Mouse (Mus musculus): Measurements from ENCODE around the gene Gm20388. TPM values are rescaled to one million over a fixed set of nuclear protein-coding genes. Genes with fewer than 3 reads are reported as not detected.

Gm20388 gene
- total RNA-seq, 2 experiments from 2014 or later: 11.4 to 18.1 TPM

DNA sequence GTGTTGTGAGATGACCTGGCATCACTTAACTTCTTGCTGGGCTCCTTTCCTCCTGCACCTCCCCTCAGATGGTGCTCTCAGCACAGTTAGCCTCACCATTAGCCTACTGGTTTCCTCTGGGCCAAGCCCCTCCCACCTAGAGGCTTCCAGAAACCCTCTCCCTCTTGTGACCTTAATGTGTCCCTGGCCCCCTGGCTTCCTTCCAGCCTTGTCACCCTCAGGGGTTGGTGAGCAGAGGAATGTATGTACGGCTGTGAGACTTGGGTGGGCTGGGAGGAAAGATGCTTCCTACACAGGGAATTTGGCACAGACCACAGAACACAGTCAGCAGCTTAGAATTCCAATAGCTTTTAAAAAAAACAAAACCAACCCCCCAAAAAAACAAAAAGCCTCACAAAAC is 1970.2 kb downstream of the Gm20388 start:
- ATAC-seq (replicated peaks; ENCODE audit: low FRiP score, low TSS enrichment, poor library complexity, severe bottlenecking): no peak

- ATAC-seq (replicated peaks; ENCODE audit: low FRiP score, low TSS enrichment, poor library complexity, severe bottlenecking): no peak
Observed at GRCm38 (mm10) chr8:121881921-121882320, 1971.3 kb downstream of the Gm20388 start.

DNA sequence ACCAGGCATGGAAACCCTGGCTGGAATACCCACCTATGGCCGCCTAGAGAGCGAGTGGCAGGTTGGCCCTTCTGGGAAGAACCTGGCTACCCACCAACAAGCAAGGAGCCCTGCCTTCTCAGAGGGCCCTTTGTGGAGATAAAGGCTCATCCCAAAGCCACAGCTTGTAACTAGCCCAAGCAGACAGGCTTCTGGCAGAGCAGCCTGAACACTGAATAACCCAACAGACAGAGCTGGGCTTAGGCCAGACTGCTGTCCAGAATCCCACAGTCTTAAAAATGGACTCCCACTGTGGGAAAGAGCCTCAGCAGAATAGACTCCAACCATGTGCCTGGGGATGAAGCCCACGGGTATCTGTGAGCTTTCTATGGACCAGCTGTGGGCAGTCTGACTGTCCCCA is 1973.5 kb downstream of the Gm20388 start:
- no peak for ATAC-seq (replicated peaks; ENCODE audit: low FRiP score, low TSS enrichment, poor library complexity, severe bottlenecking)

DNA sequence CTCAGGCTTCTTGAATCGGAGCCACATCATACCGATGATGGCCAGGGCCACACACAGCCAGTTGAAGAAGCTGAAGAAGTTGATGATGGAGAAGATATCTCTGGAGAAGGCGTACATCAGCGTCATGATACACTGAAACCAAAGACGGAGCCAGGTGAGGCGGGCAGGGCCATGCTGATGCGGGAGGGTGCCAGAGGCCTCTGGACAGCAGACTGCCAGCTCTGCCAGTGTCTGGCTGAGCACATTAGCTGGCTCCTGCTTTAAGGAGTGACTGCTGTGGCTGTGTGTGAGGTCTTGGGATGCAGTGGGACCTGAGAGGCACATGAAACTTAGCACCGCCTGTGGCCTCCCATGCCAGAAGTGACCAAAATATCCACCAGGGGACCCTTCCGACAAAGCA is 1974.4 kb downstream of the Gm20388 start:
- no peak for ATAC-seq (replicated peaks; ENCODE audit: low FRiP score, low TSS enrichment, poor library complexity, severe bottlenecking)

DNA sequence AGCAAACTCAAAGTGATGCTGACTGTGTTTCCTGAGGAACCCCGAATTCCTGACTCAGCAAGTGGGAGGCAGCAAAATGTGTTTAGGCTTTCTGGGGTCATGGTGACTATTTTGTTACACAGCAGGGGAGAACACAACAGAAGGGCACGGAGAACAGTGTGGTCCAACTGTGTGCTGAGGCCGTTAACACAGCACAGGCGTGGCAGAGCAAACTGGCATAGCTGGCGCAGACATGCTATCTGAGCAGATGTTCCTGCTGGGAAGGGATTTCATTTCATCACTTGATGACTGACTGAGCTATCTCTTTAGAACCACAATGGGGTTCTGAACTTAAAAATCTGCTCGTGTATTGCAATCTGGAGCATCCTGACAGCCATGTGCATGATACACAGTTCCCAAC is 1974.8 kb downstream of the Gm20388 start:
- ATAC-seq (replicated peaks; ENCODE audit: low FRiP score, low TSS enrichment, poor library complexity, severe bottlenecking): no peak

DNA sequence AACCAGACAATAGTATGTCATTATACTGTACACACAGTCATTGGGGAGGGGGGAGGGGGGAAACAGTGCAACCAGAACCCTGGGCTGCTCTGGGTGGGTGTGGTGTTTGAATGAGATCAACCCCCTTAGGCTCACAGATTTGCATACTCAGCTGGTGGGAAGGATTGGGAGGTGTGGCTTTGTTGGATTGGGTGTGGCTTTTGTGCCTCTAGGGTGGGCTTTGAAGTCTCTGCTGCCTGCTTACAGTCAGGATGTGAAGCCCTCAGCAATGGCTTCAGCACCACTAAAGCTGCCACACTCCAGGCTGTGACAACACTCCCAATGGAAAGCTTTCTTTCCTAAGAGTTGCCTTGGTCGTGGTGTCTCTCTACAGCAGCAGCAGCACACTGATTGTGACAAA is 1976.9 kb downstream of the Gm20388 start:
- ATAC-seq (replicated peaks; ENCODE audit: low FRiP score, low TSS enrichment, poor library complexity, severe bottlenecking): no peak

DNA sequence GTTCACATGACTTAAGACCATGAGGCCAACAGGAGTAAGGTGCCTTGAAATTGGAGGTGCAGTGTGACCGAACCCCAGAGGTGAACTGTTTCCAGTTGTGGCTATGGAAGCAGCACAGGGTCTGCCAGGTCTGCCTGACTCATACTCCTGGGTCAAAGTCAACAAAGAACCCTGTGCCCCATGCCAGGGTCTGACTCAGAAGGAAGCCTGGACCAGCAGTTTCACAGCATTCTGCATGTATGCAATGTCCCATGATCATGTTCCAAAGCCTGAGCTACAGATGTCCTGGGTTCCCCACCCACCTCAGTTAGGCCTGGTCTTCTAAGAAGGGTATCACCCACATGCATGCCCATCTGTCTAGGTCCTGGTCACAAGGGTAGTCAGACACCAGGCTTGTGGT is 1978.7 kb downstream of the Gm20388 start:
- ATAC-seq (replicated peaks; ENCODE audit: low FRiP score, low TSS enrichment, poor library complexity, severe bottlenecking): no peak

GRCm38 (mm10) chr8:121889810-121890785 is 1979.5 kb downstream of the Gm20388 start:
- no peak for ATAC-seq (replicated peaks; ENCODE audit: low FRiP score, low TSS enrichment, poor library complexity, severe bottlenecking)

DNA sequence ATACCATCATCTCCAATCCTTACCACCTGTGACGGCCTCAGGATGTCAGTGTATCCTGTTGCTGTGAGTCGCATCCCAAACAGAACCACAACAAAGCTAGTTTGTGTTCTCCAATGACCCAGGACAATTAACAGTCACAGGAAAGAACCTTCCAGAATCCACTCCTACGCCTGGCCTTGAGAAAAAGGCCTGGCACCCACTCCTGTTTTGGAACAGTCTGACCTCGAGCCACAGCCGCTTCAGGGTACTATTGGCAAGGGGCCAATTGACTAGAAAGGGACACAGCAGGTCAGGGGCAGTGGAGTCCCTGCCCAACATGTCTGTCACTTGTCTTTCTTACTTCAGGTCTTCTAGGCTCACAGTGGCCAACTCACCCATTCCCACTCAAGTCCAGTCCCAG is 1982.2 kb downstream of the Gm20388 start:
- ATAC-seq (replicated peaks; ENCODE audit: low FRiP score, low TSS enrichment, poor library complexity, severe bottlenecking): no peak

DNA sequence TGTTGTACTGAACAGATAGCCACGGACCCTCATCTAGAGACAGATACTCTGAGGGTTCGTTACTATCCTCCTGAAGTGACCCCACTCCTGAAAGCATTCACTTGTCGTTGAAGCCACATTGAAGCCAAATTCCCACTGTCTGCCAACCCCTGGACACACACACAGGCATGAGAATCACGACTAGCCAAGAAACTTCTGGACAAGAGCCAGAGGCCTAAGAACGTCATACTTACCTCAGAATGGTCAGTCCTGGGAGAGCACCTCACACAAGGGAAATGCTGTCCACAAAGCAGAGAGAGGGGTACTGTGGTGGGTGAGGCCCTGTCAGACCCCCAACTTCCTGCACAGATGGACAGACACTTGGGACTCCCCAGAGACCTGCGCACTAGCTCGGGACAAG is 1985.3 kb downstream of the Gm20388 start:
- no peak for ATAC-seq (replicated peaks; ENCODE audit: low FRiP score, low TSS enrichment, poor library complexity, severe bottlenecking)

- no peak for ATAC-seq (replicated peaks; ENCODE audit: low FRiP score, low TSS enrichment, poor library complexity, severe bottlenecking)
Observed at GRCm38 (mm10) chr8:121896476-121897145, 1986.0 kb downstream of the Gm20388 start.

DNA sequence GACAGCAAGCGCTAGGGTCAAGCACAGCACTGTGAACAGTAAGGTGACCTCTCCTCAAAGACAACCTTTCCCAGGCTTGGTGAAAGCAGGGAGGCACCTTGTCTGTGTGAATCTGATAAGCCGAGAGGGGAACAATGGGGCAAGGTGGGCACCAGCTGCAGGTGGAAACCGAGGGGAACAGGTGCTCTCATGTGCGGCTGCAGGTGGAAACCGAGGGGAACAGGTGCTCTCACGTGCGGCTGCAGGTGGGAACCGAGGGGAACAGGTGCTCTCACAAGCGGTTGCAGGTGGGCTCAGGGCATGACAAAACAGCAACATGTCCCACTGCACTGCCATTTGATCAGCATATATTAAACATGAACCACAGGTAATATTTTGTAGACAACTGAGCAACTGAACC is 1986.6 kb downstream of the Gm20388 start:
- ATAC-seq (replicated peaks; ENCODE audit: low FRiP score, low TSS enrichment, poor library complexity, severe bottlenecking): no peak

DNA sequence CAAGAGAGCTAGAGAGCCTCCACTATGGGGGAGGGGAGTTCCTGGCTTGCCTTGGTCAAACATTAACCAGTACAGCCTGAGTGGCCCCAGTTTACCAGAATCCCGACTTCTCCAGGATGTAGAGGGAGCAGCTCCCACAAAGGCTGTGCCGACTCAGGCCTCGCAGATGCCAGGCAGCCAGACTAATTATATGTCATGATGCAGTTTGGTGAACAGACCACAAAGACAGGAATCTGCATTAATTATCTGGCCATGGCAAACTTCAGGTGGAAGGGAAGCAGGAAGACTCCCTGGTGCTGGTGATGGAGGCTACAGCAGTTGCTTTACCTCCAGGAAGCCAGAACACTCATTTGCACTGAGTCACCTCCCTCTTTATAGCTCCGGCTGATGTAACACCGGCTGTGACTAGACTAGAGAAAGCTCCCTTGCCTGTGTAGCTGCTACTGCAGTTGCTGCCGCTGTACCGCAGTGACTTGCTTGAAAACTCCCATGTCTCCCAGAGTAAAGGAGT is 1987.3 kb downstream of the Gm20388 start:
- ATAC-seq (replicated peaks; ENCODE audit: low FRiP score, low TSS enrichment, poor library complexity, severe bottlenecking): no peak

- peak; percentile 93 for ATAC-seq (replicated peaks; ENCODE audit: low FRiP score, low TSS enrichment, poor library complexity, severe bottlenecking)
Observed at GRCm38 (mm10) chr8:121898401-121898931, 1987.8 kb downstream of the Gm20388 start.

DNA sequence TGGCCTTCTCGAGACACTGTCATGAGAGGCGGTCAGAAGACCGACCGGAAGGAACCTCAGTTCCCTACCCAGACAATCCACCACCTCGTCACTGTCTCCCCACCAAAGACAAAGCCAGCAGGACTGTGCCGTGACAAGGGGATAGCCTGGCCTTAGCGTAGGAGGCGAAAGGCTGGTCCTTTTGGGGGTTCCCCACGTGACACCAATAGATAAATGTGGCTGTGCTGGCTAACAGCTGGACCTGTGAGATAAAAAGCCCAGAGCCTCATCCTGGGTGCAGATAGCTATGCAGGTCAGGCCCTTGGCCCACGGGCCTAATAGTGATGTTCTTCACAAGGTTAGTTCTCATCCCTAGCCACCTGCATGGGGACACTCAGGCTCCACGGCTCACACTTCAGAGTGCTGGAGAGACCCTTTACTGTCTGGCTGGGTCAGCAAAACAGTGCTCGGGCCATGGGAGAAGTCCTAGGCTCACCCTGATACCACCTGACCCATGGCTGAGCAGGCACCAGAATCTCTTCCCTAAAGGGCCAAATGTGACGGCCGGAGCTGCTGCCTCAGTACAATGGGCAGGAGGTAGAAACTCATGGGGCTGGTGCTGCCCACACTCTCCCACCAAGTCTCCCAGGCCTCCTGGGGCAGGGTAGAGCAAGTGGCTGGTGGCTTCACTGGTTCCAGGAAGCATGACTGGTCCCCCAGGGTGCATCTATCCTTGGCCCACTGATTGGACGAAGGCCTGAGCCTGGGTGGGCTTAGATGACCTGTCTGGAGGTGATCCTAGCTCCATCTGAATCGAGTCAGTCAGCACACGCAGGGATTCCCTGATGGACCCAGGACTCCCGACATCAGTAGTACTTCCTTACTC is 1988.8 kb downstream of the Gm20388 start:
- peak; percentile 72 for ATAC-seq (replicated peaks; ENCODE audit: low FRiP score, low TSS enrichment, poor library complexity, severe bottlenecking)

GRCm38 (mm10) chr8:121901498-121902236 is 1991.0 kb downstream of the Gm20388 start:
- ATAC-seq (replicated peaks; ENCODE audit: low FRiP score, low TSS enrichment, poor library complexity, severe bottlenecking): no peak

- no peak for ATAC-seq (replicated peaks; ENCODE audit: low FRiP score, low TSS enrichment, poor library complexity, severe bottlenecking)
Observed at GRCm38 (mm10) chr8:121903977-121904376, 1993.3 kb downstream of the Gm20388 start.

GRCm38 (mm10) chr8:121904999-121905398 is 1994.4 kb downstream of the Gm20388 start:
- ATAC-seq (replicated peaks; ENCODE audit: low FRiP score, low TSS enrichment, poor library complexity, severe bottlenecking): no peak

DNA sequence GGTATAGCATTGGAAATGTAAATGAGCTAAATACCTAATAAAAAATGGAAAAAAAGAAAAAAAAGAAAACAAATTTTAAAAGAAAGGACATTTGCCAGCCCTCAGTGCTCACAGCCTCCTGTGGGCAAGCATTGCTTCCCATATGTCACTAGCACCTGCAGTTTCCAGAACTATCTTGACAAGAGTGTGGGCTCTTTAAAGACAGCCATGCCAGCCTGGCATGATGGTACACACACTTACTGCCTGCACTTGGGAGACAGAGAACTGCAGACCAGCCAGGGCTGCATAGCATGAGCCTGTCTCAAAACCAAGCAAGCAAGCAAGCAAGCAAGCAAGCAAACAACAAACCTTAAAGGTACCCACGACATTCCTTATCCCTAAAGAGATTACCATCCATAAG is 1994.8 kb downstream of the Gm20388 start:
- no peak for ATAC-seq (replicated peaks; ENCODE audit: low FRiP score, low TSS enrichment, poor library complexity, severe bottlenecking)

Measured in megakaryocyte-erythroid progenitor cell, adult 5-6 weeks (primary cell).